Comparison of ENCODE assay signal across 21 mouse cellular contexts in the genomic region with DNA sequence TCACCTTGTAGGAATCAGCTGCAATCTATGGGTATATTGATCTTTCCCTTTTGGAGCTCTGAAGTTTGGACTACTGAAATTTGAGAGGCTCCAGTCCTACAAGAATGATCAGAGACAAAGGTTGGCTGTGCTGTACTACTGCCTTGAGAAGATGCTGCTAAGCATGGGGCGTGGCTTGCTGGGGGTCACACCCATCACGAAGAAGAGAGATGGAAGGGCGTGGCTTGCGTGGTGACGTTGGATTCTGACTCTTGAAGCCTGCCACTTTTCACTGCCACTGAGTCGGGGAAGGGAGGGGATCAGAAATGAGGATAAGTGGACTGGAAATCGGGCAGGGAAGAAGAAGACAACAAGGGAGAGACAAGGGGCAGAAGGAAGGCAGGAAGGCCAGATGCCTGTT. TPM values are rescaled to one million over a fixed set of nuclear protein-coding genes. Genes with fewer than 3 reads are reported as not detected.
DNase-seq lines count a peak whose midpoint lies in the region; ATAC-seq and TF ChIP-seq lines count a peak whose summit lies in the region.
"Had no signal": no experiment of that assay in that cellular context is flagged by ENCODE, and none has a peak within 500 bp of the region (broad histone marks: within the 10 kb centered on the region; RNA-seq: fewer than 3 reads in every experiment).

No protein-coding gene starts in this region.

- no peaks in the 10 kb centered on the region for H3K36me3 ChIP-seq in heart, embryonic 10.5 days
- no peaks in the 10 kb centered on the region for H3K36me3 ChIP-seq in hindbrain, postnatal 0 days (ENCODE audit: insufficient read depth, low read length)
- H3K36me3 ChIP-seq: embryonic facial prominence, embryonic 10.5 days; embryonic facial prominence, embryonic 12.5 days; forebrain, embryonic 15.5 days had no signal

- peak; percentile 57 for DNase-seq in heart, adult 11 months
- no peak for DNase-seq in heart, embryonic 10.5 days (ENCODE audit: low spot score)
- no peak for DNase-seq in left cerebral cortex, adult 2 months (ENCODE audit: extremely low spot score in 1 of 2, low spot score in 2 of 2)
- DNase-seq in left cerebral cortex, postnatal 25 days (ENCODE audit: low spot score in 2 of 2): no peak
- DNase-seq in R1 (ENCODE audit: low read depth, low spot score): peak; percentile 64
- DNase-seq in ZHBTc4 (ENCODE audit: low read depth, low spot score): peak; percentile 56
- no peak for DNase-seq in hindbrain, postnatal 0 days (ENCODE audit: low spot score)
- DNase-seq in adrenal gland, adult (ENCODE audit: inconsistent age in 2 of 2, low spot score in 1 of 2): no peak
- DNase-seq: adrenal gland, adult 8-10 months; adrenal gland, postnatal 14 days; adrenal gland, postnatal 36 days; cerebellum, adult 11-12 months; cerebellum, adult 2 months; cerebellum, adult 9-10 months; cerebellum, postnatal 10 days; cerebellum, postnatal 25 days had no signal

- H3K9me3 ChIP-seq in heart, embryonic 10.5 days: no peaks in the 10 kb centered on the region
- no peaks in the 10 kb centered on the region for H3K9me3 ChIP-seq in hindbrain, postnatal 0 days (ENCODE audit: low read length)
- H3K9me3 ChIP-seq: embryonic facial prominence, embryonic 10.5 days; embryonic facial prominence, embryonic 12.5 days; forebrain, embryonic 13.5 days; forebrain, embryonic 15.5 days had no signal

- H3K4me1 ChIP-seq in heart, embryonic 10.5 days: 0 out of 2 replicates have a peak, but pooled peaks cover under 1% of the 10 kb centered on the region
- no peaks in the 10 kb centered on the region for H3K4me1 ChIP-seq in hindbrain, postnatal 0 days (ENCODE audit: insufficient read depth, low read length)
- H3K4me1 ChIP-seq: embryonic facial prominence, embryonic 12.5 days; forebrain, embryonic 15.5 days had no signal

- H3K9ac ChIP-seq in hindbrain, postnatal 0 days (replicated peaks; ENCODE audit: low read length): no peak overlapping the region
- H3K9ac ChIP-seq: embryonic facial prominence, embryonic 12.5 days; forebrain, embryonic 13.5 days; forebrain, embryonic 15.5 days had no signal

- ATAC-seq in hindbrain, postnatal 0 days: no peak

- intact Hi-C loops in left cerebral cortex, adult 2 months (cut with DNase I): loop anchor here (10.0 kb wide), 1 partner anchor 357 kb away; the partner anchor contains the start of gene Arid5b
- intact Hi-C loops in left cerebral cortex, postnatal 25 days (cut with DNase I): loop anchor here (10.0 kb wide), 1 partner anchor 67 kb away; no protein-coding TSS in a partner anchor

- no peak overlapping the region for H3K27ac ChIP-seq in heart, embryonic 10.5 days
- H3K27ac ChIP-seq in left cerebral cortex, adult 2 months: peak overlapping the region; percentile 28
- H3K27ac ChIP-seq in hindbrain, postnatal 0 days: no peak overlapping the region
- H3K27ac ChIP-seq: embryonic facial prominence, embryonic 10.5 days; embryonic facial prominence, embryonic 12.5 days; forebrain, embryonic 13.5 days had no signal

- WGBS in heart, embryonic 10.5 days: 45% methylated on average over 7 of the region's 7 CpGs
- 62% methylated on average over 7 of the region's 7 CpGs for WGBS in hindbrain, postnatal 0 days

- H3K27me3 ChIP-seq in heart, embryonic 10.5 days (ENCODE audit: insufficient read depth, poor library complexity, severe bottlenecking): peaks cover 5% of the 10 kb centered on the region; the same call in 1 of the 2 replicates
- H3K27me3 ChIP-seq in hindbrain, postnatal 0 days (ENCODE audit: insufficient read depth, low read length): no peaks in the 10 kb centered on the region
- H3K27me3 ChIP-seq: embryonic facial prominence, embryonic 12.5 days; forebrain, embryonic 15.5 days had no signal

- H3K4me3 ChIP-seq in heart, embryonic 10.5 days: no peak overlapping the region
- no peak overlapping the region for H3K4me3 ChIP-seq in left cerebral cortex, adult 2 months
- H3K4me3 ChIP-seq in hindbrain, postnatal 0 days (ENCODE audit: low read length): no peak overlapping the region
- H3K4me3 ChIP-seq: embryonic facial prominence, embryonic 10.5 days; embryonic facial prominence, embryonic 12.5 days; forebrain, embryonic 13.5 days; forebrain, embryonic 15.5 days had no signal

- H3K4me2 ChIP-seq in hindbrain, postnatal 0 days (ENCODE audit: low read depth, low read length): no peak overlapping the region
- H3K4me2 ChIP-seq: embryonic facial prominence, embryonic 12.5 days; forebrain, embryonic 13.5 days; forebrain, embryonic 15.5 days had no signal

- TF ChIP-seq CTCF in left cerebral cortex, adult 2 months (IDR thresholded peaks at IDR 0.05): no peak
- no peak for TF ChIP-seq CTCF in hindbrain, postnatal 0 days (IDR thresholded peaks at IDR 0.05; ENCODE audit: low read depth)

RNA-seq across cellular contexts. Expression of gene Zfp365, which starts 4.9 kb away (rescaled TPM):
- polyA plus RNA-seq in heart, embryonic 10.5 days (2016; fragmentation: Nextera tagmentation; extraction: Ambion mirVana): 0.88 and 0.96 TPM in 2 replicates
- total RNA-seq in left cerebral cortex, adult 2 months (2021): 100 to 1,000 TPM; 456 to 474 TPM
- 100 to 1,000 TPM; 440 to 454 TPM for total RNA-seq in left cerebral cortex, postnatal 25 days (2021)
- 14.3 and 16.6 TPM in 2 replicates for total RNA-seq in hindbrain, postnatal 0 days (2014; rRNA removed)
- polyA plus RNA-seq in hindbrain, postnatal 0 days (2015; fragmentation: Nextera tagmentation; extraction: Ambion mirVana): 7.9 and 8.8 TPM in 2 replicates
- total RNA-seq: MEL had no signal

Comparison
In these comparisons a context has a peak if more than half of its experiments do, and no peak if none do; other contexts are left out.
1. DNase-seq: peak in heart, adult 11 months (single experiment), R1 (single experiment) and ZHBTc4 (single experiment); none in heart, embryonic 10.5 days (single experiment), left cerebral cortex, adult 2 months (0 of 2), left cerebral cortex, postnatal 25 days (0 of 2), hindbrain, postnatal 0 days (single experiment) and adrenal gland, adult (0 of 2).
2. RNA of gene Zfp365, which starts 4.9 kb away (total RNA-seq): 456 to 474 TPM in left cerebral cortex, adult 2 months and 440 to 454 TPM in left cerebral cortex, postnatal 25 days; 14.3 to 16.6 TPM in hindbrain, postnatal 0 days; every median in the first group is over 10 times any median in the second.